Mouse (Mus musculus): Measurements from ENCODE around the gene Arid4a. TPM values are rescaled to one million over a fixed set of nuclear protein-coding genes. Genes with fewer than 3 reads are reported as not detected.

The Arid4a gene
- 60.0 and 71.5 TPM in 2 replicates for polyA plus RNA-seq (2015; fragmentation: Nextera tagmentation; extraction: Ambion mirVana)

DNA sequence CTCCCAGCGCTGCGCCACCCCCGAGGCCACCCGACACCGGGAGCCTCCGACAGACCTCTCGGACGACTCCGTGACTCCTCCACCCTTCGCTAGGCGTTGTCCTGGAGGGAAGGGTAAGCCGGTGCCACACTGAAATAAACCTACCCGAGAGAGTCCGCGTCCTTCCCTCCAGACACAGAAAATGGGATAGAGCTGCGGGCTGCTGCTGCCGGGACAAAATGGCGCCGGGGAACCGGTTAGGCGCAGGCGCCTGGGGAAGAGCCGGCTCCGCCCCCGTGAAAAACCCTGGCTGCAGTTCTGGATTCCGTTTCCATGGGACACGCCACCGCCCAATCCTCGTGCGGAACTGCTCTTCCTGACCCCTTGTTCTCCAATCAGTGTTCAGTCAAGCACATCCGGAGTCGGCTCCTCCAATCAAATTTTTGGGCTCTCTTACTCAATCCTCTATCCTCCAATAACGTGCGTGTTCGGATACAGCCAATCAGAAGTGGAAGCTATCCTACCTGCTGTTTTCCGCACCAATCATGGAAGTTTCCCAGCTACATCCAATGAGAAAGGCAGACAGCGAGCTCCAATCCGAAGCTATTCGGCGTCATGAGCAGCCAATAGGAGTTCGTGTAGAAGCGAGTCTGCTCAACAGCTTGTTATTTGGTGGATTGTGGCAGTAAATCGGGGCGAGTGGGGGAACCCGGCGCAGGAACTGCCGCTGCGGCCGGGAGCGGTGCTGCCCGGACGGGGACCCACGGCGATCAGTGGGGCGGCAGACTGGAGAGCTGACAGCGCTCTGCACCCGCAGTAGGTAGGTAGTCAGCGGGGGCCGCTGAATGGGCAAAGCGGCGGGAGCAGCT is at the start of gene Arid4a:
TSS of gene Arid4a (plus strand) at position 628 of the 848 bp plus-strand sequence.
- peak; percentile 99 for DNase-seq (ENCODE audit: low spot score)

DNA sequence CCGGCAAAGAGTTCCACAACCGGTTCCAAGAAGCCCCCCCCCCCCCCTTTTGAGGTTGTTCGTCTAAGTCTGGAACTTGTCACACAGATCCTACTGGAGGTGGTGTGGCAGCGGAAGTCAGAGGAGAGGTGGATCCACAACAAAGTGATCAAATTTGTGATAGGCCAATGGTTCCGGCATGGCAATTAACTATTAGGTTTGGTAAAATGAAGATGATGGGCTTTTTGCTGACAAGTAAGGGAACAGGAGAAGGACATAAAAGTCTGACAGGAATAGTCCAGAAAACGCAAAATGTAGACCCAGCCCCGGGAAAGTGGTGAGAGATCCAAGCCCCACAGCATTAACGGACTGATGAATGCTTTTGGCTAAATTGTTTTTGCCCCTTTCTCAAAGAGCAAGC is 48.2 kb upstream of the Arid4a start:
- no peak for DNase-seq (ENCODE audit: low spot score)

DNA sequence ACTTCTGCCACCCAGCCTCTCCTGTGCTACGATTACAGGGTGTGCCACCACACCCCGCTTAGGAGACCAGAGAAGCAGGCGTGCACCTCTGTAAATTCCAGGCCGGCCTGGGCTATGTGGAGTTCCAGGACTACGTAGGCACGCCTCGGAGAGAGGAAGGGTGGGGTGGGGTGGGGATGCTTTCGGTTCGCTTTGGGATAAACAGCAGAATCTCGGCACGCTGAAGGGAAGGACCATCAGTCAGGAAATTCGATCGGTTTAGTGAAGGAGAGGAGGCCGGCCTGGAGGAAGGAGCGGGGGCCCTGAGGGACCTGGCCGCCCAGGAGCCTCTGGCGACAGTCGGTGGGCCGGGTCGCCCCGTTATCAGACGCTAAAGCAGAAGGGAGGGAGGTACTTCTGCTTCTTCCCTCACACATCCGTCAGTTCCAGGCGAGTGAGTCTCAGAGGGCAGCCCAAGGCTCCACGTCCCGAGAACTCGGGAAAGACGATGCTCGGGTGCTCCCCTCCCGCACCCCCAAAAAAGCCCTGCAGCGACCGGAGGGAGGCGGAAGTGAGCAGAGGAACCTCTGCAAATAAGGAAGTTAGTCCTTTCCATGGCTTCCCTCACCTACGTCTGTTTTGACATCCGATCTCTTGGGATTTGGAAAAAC is 47.5 kb upstream of the Arid4a start:
- peak; percentile 91 for DNase-seq (ENCODE audit: low spot score)

DNA sequence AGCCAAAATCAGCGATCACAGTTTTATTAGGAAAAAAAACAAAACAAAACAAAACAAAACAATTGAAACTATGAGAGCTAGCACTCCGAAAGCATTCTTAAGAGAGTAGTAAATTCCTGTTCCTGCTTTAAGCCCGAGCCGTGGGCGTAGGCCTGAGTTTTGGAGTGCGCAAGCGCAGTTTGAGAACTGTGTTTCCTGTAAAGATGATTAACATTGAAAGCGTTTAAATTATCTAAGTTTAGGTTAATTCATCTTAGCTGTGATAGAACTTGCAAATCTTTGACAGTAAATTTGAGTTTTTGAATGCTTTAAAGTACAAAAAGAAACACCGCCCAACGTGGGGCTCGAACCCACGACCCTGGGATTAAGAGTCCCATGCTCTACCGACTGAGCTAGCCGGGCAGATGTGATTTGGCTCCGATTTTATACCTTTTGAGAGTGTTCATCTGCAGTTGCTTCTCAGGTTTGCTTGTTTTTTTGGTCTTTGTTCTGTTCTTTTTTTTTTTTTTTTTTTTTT is 46.9 kb upstream of the Arid4a start:
- DNase-seq (ENCODE audit: low spot score): peak; percentile 95

DNA sequence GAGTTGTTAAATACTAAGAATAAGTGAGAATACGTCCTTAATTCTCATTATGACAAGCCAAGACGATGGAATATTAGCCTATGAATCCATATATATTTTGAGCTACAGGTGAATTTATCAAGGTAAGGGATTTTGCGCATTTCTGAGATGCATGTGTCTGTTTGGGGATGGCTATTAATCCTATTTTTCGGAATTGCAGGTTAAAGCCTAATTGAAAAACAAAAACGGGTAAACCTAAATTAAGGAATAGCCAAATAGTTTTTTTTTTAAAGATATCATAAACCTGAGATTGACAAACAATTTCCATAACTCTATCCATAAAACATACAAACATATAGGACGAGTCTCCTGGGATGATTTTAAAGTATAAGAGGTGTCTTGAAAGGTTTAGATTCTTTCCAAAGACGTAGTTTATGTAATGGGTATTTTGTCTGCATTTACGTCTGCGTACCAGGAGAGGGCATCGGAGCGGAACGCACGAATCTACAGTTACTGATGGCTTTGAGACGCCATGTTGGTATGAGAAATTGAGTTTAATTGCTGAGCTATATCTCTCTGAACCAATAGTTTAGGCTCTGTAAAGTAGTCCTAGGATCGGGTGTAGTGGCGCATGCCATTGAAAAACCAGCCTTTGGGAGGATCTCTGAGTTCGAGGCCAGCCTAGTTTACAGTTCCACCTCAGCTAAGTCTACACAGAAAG is 46.2 kb upstream of the Arid4a start:
- peak; percentile 86 for DNase-seq (ENCODE audit: low spot score)

DNA sequence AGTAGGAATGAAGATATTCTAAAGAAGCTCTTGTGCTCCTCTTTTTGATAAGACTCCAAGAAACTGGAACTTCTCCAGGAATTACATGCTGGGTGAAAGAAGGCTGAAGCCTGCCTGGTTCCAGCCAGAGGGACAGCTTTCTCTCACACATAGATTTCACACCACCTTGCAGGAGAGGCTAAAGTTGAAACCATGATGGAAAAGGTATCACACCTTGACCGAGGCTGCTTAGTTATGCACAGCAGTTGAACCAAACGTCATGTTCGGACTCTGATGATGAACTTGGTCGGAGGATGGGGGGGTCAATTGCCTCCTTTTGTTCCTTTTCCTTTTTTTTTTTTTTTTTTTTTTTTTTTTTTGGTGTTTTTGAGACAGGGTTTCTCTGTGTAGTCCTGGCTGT is 42.0 kb upstream of the Arid4a start:
- no peak for DNase-seq (ENCODE audit: low spot score)

DNA sequence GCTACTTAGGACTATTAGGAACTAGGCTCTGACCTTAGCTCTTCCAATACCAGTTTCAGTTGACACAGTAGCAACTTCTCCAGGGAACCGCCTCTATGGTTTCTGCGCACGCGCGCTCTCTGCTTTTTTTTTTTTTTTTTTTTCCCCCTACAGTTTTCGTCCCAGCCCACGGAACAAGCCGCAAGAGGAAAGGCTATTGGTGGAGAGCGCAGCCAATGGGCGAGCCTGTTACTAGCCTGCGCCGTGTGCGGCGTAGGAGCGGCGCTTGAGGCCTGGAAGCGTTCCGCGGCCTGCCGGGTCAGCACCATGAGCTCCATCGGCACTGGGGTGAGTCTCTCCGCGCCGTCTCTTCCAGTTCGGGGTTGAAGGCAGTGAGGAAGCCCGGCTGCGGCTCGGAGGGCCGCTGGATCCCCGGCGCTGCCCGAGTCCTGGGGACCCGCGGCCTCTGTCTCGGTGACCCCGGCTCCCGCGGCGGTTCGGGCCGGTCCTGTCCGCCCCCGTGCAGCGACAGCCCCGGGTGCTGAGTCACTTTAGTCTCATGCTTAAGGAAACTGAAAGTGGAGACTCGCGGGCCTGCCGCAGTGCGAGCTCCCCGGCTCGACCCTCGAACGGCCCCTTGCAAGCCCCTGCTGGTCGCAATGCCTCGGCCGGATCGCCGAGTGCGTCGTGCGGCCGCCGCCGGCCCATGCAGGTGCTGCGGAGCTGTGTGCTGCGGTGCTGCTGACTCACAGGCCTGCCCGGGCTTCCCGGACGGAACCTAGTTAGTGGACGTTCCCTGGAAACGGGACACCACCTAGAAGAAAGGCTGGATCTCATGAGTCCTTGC is 41.1 kb upstream of the Arid4a start, which contains the start of gene Psma3:
TSS of gene Psma3 (plus strand) at position 181 of the 826 bp plus-strand sequence.
- DNase-seq (ENCODE audit: low spot score): peak; percentile 97

DNA sequence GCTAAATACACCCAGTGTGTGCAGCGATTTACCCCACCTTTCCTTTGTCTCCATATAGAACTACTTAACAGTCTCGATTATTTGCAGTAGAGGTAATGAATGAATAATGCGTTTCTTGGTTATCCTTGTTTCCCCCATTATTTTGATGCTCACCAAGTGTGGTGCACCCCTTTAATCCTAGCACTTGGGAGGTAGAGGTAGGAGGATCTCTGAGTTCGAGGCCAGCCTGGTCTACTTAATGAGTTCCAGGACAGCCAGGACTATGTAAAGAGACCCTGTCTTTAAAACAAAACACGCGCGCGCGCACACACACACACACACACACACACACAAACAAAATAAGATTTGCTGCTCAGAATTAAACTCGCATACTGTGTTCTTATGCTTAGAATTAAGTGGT is 40.4 kb upstream of the Arid4a start:
- no peak for DNase-seq (ENCODE audit: low spot score)

DNA sequence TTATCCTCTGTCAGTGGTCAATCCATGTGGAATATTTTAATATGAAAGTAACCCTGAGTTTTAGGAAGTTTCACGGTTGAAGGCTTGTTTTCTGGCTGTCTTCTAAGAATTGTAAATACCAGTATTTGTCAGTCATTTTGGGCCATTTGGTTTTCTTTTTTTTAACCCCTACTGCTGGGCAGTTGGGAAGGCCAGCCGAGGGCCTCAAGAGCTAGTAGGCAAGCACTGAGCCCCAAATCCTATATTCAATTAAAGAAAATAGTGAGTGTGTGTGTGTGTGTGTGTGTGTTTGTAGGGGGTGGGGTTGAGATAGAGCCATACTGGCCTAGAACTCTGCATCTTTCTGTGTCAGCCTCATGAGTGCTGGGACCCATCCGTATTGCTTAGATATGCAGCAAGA is 39.9 kb upstream of the Arid4a start:
- no peak for DNase-seq (ENCODE audit: low spot score)

DNA sequence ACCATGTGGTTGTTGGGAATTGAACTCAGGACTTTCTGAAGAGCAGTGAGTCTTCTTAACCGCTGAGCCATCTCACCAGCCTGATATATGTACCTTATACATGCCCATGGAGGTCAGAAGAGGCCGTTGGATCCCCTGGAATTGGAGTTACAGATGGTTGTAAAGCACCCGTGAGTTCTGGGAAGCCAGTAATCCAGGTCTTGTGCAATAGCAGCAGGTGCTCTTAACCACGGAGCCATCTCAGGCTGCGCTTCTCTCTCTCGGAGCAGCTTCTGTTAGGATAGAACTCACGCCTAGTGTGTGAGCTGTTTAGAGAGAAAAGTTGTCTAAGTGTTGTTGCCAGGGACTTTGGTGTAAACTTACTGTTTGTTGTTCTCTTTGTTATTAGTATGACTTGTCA is 37.4 kb upstream of the Arid4a start:
- no peak for DNase-seq (ENCODE audit: low spot score)

DNA sequence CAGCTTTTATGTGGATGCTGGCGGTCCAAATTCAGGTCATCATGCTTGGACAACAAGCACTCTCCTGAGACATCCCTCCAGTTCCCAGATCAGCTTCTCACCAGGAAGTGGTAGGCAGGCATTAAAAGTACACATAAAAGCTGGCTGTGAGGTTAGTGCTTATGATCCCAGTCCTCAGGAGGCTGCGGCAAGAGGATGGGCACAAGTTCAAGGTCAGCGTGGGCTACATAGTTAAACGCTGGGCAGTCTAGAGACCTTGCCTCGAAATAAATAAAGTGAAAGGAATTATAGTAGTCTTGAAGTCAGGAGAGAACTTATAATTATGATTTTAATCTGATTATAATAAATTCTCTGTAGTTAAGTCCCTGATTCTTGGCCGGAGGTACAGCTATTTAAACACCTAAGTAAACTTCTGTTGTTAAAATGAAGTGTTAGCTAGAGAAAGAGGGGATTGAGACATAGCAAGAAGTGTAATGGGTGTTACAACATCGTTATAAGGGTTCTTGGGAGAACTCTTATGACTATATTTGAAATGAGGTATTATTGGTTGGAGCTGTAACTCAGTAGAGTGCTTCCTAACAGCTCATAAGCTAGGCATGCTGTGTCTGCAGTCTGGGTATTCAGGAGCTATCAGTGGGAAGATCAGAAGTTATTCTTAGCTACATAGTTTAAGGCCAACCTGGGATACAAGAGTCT is 30.8 kb upstream of the Arid4a start:
- DNase-seq (ENCODE audit: low spot score): no peak

DNA sequence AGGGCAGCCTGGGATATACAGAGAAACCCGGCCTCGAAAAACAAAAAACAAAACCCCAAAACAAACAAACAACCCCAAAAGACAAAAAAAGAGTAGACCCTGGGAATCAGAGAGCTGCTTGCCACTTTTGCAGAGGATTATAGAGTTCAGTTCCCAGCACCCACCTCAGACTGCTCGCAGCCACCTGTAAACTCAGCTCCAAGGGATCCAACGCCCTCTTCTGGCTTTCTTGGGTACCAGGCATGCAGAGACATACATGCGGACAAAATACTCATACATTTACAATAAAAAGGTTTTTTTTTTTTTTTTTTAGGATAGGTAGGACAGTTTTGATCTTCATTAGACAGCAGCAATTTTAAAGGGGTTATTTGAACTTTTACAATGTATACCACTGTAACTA is 18.6 kb upstream of the Arid4a start:
- no peak for DNase-seq (ENCODE audit: low spot score)

DNA sequence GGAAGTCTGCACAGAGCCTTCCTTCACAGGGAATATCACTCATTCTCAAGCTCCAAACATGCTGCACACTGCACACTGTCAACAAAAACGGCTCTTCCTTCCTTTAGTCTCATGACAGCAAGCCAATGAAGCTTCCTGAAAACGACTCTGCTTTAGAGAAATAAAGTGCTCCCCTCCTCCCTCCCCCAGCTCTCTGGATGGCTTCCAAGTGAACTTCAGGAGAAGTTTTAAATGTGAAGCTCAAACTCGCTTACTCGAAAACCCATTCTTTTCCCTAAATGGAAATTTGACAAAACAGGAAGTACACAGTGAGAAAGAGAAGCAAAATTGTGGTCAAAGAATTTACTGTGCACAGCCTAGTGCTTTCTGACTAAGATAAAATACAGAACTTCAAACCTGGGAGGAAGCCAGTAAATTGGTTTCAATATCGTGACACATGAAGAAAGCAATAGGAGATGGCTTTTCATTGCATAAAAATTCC is 16.3 kb upstream of the Arid4a start:
- peak; percentile 40 for DNase-seq (ENCODE audit: low spot score)

DNA sequence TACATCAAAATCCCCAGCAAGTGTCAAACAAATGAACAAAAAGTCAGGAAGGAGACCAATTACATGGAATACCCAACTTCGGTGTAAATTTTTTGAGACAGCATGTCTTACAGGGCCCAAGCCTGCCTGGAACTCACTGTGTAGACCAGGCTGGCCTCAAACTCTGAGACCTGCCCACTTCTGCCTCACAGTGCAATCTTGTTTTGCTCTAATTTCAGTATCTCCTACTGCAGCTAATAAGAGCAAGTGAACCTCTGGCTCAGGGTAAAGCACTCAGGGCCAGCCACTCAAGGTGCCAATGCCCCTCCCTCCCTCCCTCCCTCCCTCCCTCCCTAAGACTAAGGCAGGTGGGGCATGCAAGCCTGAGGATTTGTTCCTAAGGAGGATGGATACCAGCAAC is 15.4 kb upstream of the Arid4a start:
- no peak for DNase-seq (ENCODE audit: low spot score)

DNA sequence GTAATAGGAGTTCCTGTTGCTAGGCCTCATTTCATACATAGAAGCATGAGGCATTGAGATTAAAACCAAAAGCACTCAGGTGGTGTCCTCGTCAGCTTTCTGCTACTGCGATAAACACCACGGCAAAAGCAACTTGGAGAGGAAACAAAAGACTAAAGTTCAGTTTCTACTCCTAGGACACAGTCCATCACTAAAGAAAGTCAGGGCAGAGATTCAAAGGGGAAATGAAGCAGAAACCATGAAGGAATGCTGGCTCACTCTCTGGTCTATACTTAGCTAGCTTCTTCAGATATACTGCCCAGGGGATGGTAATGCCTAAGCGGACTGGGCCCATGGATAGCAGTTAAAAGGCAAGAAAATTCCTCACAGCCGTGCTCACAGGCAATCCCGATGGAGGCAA is 14.3 kb upstream of the Arid4a start:
- no peak for DNase-seq (ENCODE audit: low spot score)

DNA sequence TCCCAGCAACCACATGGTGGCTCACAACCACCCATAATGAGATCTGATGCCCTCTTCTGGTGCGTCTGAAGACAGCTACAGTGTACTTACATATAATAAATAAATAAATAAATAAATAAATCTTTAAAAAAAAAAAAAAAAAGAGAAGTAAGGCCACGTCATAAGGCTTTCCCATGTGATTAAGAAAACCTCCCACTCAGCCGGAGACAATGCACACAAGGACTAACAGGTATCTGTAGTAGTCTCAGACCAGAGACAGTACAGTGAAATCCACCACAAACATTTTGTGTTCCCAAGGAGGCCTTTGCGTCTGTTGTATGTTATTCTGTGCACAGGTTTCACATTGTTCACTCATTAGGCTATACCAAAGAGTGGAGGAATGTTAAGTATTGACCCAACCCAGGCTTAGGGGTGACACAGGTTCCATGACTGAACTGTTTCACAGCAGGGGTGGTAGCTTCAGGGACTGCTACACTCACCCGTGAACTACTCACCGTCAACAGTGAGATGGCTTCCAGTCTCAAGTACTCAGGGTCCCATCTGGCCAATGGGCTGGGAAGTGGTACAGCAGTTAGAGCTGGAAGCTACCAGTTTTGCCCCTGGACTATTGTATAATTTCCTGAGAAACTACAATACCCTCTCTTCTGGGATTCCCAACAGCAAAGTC is 11.9 kb upstream of the Arid4a start:
- no peak for DNase-seq (ENCODE audit: low spot score)

DNA sequence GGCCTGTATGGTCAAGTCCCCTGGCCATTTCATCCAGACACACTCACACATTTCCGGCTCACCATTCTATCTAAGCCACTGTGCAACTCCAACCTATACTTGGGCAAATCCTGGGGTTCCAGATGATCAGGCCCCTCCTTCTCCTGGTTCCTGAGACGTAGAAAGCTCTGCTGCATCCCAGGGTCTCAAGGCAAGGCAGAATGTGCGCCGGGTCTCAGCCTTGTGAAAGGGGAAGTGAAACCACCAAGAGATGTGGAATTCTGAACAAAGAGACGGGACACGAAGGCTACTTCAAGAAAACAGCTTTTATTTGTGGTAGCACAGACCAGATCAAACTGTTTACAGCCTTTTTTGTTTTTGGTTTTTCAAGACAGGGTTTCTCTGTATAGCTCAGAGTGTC is 9.6 kb upstream of the Arid4a start:
- no peak for DNase-seq (ENCODE audit: low spot score)

DNA sequence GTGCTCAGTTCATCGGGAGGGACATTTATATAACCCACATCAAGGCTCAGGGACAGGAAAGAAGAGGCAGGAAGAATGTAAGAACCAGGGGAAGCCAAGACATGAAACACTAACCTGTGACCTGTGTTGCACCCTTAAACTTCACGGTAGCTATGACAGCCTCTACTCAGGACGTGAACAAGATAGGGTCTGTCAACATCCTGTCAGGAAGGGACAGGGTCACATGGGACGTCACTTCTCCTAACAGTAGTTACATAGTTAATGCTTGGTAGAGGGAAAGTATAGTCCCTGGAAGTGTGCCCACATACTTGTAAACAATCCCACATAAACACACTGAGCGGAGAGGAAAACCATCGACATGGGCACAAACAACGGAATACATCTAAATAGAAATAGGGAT is 8.9 kb upstream of the Arid4a start:
- DNase-seq (ENCODE audit: low spot score): peak; percentile 22

DNA sequence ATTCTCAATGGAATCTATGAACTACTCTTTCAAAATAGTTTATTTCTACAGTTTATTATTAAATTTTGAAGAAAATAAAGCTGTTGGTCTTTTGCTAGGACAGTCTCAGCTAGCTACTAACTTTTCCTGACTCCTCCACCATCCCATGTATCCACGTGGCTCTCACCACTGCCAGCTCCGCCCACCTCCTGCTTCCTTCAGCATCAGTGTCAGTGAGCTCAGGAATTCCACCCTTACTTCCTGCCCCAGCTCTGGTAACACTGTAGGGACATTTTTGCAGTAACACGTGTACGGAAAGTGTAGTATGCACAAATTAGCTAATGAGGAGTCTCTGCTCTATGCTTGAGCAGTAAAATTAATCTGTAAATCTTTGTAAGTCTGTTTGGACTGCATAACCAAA is 6.0 kb upstream of the Arid4a start:
- no peak for DNase-seq (ENCODE audit: low spot score)
